Mouse (Mus musculus) ZHBTc4 (cell line): ENCODE data around the gene Efhc2.
A peak's percentile ranks its signal among the peaks of the same experiment; 100 is the strongest.

ENCODE experiments used
- DNase-seq: peaks from one replicate; pipeline ENCODE4 v3.0.0-alpha.2; 2011; ENCODE audit warnings: low read depth, low spot score

Gene Efhc2

GRCm38 (mm10) chrX:17319126-17319583, at the start of gene Efhc2:
Efhc2 (minus strand) TSS chrX:17319368.
- peak; percentile 27 for DNase-seq

- DNase-seq: no peak
Measured at GRCm38 (mm10) chrX:17365114-17365513, 45.9 kb upstream of the Efhc2 start.

- no peak for DNase-seq
Measured at GRCm38 (mm10) chrX:17300349-17300880, 18.8 kb downstream of the Efhc2 start.

DNA sequence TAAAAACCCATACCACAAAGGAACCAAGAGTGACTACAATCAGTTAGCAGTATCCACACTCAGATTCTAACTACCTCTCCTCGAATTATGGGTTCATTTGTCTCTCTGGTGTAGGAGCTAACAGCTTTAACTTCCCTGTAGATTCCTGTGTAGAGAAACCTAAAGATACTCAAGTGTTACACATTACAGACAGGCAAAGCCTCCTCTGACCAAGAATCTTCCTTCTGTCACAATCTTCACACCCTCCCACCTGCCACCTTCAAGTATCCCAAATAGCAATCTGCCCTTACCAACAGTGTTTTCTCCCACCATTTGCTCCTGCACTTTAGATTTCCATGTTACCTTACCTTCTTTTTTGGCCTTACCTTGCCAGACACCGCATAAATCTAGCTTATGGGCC, 35.3 kb downstream of the Efhc2 start:
- DNase-seq: no peak

DNA sequence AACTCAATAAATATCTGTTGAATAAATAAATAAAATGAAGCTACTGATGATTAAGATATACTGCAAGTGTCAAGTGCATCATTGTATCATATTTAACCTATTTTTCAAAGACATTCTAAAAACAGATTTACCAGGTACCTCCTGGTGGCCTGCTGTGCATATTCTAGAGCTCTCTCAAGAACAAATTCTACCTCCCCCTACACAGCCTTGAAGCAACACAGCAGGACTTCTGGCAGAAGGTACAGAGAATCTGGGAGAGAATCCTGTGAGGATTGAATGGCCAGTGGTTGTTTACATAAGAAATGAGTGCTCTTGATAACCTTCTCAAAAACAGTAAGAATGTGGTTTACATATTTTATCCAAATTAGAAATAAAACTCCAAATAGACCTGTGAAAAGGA, 94.0 kb downstream of the Efhc2 start:
- no peak for DNase-seq

DNA sequence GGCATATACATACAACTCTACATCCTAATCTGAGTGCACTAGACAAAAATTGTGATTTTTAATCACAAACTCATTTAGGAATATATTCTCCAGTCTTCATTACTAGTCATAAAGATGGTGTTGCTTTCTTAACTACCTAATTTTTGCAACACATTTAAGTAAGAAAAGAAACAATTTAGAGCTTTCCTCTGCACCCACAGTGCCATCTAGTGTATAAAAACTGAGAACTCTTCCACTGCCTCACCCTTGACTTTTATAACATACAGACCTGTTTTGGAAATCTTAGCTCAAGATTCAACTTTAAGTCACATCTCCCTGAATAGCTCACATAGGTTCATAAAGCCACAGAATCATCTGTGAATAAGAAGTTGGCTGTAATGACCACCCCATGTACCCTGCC, 101.7 kb downstream of the Efhc2 start:
- no peak for DNase-seq

DNA sequence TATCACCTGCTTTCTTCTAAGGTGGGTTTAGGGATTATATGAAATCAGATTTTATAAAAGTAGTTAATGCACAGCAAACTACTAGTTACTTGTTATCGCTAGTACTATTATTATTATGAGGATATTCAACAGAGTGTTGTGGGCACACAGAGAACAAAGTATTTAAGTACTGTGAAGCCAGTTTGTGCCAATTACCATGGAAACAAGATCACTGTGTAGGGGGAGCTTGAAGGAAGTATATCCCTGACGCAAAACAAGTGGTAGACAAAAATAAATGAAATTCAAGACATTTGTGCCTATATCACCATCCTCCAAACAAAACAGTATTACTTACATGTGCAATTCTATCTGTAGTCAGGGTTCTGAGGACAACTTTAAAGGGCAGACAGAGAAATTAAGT, 105.7 kb downstream of the Efhc2 start:
- no peak for DNase-seq

DNA sequence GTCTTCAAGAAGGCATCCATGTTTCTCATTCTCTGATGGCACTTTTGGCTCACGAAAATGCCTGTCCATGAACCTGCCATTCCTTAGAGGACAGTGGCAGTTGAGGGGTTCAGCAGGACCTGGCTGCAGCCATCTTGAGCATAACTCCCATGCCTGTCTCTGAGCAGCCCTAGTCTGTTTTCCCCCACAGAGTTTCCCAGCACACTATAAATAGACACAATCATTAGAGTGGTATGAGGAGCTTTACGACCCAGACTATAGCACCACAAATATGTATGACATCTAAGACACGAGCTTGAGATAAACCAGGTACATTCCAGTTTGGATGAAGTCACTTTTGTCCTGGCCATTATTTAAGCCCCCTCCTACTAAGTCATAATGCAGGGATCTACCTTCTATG, 143.4 kb downstream of the Efhc2 start:
- no peak for DNase-seq

DNA sequence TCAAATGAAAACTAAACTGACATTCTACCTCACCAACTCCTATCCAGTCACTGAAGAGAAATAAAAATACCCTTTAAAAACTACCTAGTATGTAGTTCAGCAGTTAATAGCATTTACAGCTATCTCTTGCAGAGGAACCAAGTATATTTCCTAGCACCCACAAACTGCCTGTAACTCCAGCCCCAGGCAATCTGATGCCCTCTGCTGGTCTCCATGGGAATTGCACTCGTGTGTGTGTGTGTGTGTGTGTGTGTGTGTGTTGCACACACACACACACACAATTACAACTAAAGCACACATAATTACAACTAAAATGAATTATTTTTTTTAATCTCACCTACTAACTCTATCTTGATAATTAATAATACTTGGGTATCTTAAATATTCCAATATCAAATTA, 153.5 kb downstream of the Efhc2 start:
- peak; percentile 6 for DNase-seq
